Mouse (Mus musculus): ENCODE data around the gene Apaf1. TPM values are rescaled to one million over a fixed set of nuclear protein-coding genes. Genes with fewer than 3 reads are reported as not detected.

Gene Apaf1
- polyA plus RNA-seq, 1 experiment from 2014 or later, result 17.8 TPM

DNA sequence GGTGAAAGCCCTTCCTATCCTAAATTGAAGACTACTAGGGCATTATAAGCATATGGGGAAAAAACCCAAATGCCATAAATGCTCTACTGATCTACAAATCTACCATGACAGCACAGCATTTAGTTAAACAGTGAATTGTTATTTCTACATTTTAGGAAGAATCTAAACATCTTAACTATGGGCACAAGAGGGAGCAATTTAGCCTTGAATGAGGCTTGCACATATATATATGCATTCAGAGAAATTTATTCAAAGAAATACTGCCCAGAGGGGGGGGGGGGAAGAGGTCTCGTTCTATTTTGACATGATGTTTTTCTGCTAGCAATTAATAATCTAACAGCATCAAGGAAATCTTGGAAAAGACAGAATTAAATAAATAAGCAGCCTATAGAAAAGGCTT lies 10.8 kb downstream of the Apaf1 start:
- DNase-seq (ENCODE audit: low spot score), result no peak
- Histone ChIP-seq H3K9me3 (no peaks in the 10 kb centered on the region), H3K4me3 (no peak overlapping the region), H3K36me3 (peaks cover 60% of the 10 kb centered on the region), H3K27ac (no peak overlapping the region), H3K4me1 (no peaks in the 10 kb centered on the region), H3K27me3 (ENCODE audit: insufficient read depth, poor library complexity, severe bottlenecking) (no peaks in the 10 kb centered on the region)
- WGBS, result 70% methylated on average over 1 of the region's 1 CpGs

DNA sequence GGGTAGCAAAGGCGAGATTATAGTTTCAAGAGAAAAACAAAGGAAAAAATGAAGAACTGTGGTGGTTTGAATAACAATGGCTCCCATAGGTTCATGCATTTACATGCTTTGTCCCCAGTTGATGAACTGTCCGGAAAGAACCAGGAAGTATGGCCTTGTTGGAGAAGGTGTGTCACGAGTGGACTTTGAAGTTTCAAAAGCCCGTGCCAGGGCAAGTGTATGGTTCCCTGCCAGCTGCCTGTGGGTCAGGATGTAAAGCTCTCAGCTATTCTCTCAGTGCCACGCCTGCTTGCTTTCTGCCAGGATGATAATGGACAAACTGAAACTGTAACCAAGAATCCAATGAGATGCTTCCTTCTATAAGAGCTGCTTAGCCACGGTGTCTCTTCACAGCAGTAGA lies 20.2 kb downstream of the Apaf1 start:
- Histone ChIP-seq H3K27me3 (ENCODE audit: insufficient read depth, poor library complexity, severe bottlenecking) (no peaks in the 10 kb centered on the region), H3K4me3 (no peak overlapping the region), H3K27ac (no peak overlapping the region), H3K4me1 (no peaks in the 10 kb centered on the region), H3K36me3 (peaks cover 71% of the 10 kb centered on the region), H3K9me3 (no peaks in the 10 kb centered on the region)
- DNase-seq (ENCODE audit: low spot score), result no peak
- 90% methylated on average over 6 of the region's 6 CpGs for WGBS

GRCm38 (mm10) chr10:91060742-91061141 lies 21.8 kb downstream of the Apaf1 start:
- H3K4me1 ChIP-seq, result no peaks in the 10 kb centered on the region
- H3K4me3 ChIP-seq, result no peak overlapping the region
- DNase-seq (ENCODE audit: low spot score), result no peak
- no peak overlapping the region for H3K27ac ChIP-seq
- H3K36me3 ChIP-seq, result peaks cover 56% of the 10 kb centered on the region
- no peaks in the 10 kb centered on the region for H3K9me3 ChIP-seq
- WGBS, result 39% methylated on average over 5 of the region's 5 CpGs
- no peaks in the 10 kb centered on the region for H3K27me3 ChIP-seq (ENCODE audit: insufficient read depth, poor library complexity, severe bottlenecking)

GRCm38 (mm10) chr10:91052734-91053133 lies 29.8 kb downstream of the Apaf1 start:
- H3K27me3 ChIP-seq (ENCODE audit: insufficient read depth, poor library complexity, severe bottlenecking), result no peaks in the 10 kb centered on the region
- no peak for DNase-seq (ENCODE audit: low spot score)
- no peaks in the 10 kb centered on the region for H3K4me1 ChIP-seq
- H3K4me3 ChIP-seq, result no peak overlapping the region
- no peaks in the 10 kb centered on the region for H3K9me3 ChIP-seq
- H3K36me3 ChIP-seq, result peaks cover 66% of the 10 kb centered on the region
- H3K27ac ChIP-seq, result no peak overlapping the region

DNA sequence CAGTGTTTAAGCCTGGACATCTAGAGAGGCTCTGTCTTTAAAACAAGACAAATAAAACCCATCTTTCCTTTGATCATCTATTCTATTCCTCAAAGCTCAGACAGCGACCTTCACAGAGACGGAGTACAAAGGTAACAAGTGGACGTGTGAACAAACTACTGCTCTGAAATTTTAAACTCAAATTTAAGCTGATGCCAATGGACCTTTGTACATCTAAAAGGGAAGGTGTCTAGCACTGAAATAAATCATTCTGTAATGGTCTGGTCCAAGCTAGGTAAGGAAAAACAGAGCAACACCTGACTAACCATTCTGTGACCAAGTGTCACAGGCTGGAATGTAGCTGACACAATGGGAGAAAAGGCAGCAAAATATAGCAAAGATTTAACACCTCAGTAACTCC lies 31.4 kb downstream of the Apaf1 start:
- Histone ChIP-seq H3K9me3 (no peaks in the 10 kb centered on the region), H3K27ac (no peak overlapping the region), H3K27me3 (ENCODE audit: insufficient read depth, poor library complexity, severe bottlenecking) (no peaks in the 10 kb centered on the region), H3K4me3 (no peak overlapping the region), H3K36me3 (peaks cover 77% of the 10 kb centered on the region), H3K4me1 (no peaks in the 10 kb centered on the region)
- DNase-seq (ENCODE audit: low spot score), result no peak
- WGBS, result 94% methylated on average over 3 of the region's 3 CpGs

DNA sequence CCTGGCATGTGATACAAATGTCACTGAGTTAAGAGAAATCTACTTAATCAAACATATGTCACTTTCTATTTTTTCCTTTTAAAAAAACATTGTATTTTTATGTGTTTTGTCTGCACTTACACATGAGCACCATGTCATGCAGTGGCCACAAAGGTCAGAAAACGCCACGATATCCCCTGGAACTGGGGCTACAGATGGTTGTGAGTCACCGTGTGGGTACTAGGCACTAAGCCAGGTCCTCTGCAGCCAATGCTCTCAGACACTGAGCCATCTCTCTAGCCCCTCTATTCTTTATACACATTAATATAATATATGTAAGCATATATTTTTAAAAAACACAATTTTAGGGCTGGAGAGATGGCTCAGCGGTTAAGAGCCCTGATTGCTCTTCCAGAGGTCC lies 32.9 kb downstream of the Apaf1 start:
- H3K36me3 ChIP-seq, result peaks cover 69% of the 10 kb centered on the region

DNA sequence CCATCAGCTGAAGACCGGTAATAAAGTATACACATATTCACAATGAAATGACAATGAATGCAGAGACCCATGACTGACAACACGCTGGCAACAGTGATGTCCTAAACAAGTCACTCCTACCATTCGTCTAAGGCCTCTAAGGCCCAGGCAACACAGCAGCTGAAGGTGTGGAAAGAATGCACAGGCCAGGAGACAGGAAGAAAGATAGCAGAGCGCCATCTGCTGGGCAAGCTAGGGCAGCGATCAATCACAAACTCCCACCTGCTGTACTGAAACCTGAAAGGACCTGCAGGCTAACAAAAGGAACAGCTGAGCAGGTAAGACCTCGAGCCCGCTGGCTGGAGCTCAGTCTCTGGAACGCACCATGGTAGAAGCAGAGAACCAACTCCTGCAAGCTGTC lies 48.6 kb downstream of the Apaf1 start:
- Histone ChIP-seq H3K9me3 (no peaks in the 10 kb centered on the region), H3K36me3 (peaks cover 34% of the 10 kb centered on the region)

More for the DNA sequence above, 32.9 kb downstream of the Apaf1 start:
- 88% methylated on average over 4 of the region's 4 CpGs for WGBS
- Histone ChIP-seq H3K27me3 (ENCODE audit: insufficient read depth, poor library complexity, severe bottlenecking) (no peaks in the 10 kb centered on the region), H3K27ac (no peak overlapping the region), H3K4me3 (no peak overlapping the region), H3K4me1 (no peaks in the 10 kb centered on the region), H3K9me3 (no peaks in the 10 kb centered on the region)
- no peak for DNase-seq (ENCODE audit: low spot score)

GRCm38 (mm10) chr10:91032399-91032798 lies 50.2 kb downstream of the Apaf1 start:
- no peak overlapping the region for H3K27ac ChIP-seq
- 13% methylated on average over 4 of the region's 4 CpGs for WGBS
- no peaks in the 10 kb centered on the region for H3K4me1 ChIP-seq
- H3K27me3 ChIP-seq (ENCODE audit: insufficient read depth, poor library complexity, severe bottlenecking), result no peaks in the 10 kb centered on the region
- peak; percentile 89 for DNase-seq (ENCODE audit: low spot score)
- no peak overlapping the region for H3K4me3 ChIP-seq
- no peaks in the 10 kb centered on the region for H3K9me3 ChIP-seq
- peaks cover 28% of the 10 kb centered on the region for H3K36me3 ChIP-seq

More for the DNA sequence above, 48.6 kb downstream of the Apaf1 start:
- peak; percentile 81 for DNase-seq (ENCODE audit: low spot score)
- Histone ChIP-seq H3K4me1 (no peaks in the 10 kb centered on the region), H3K4me3 (no peak overlapping the region), H3K27ac (no peak overlapping the region), H3K27me3 (ENCODE audit: insufficient read depth, poor library complexity, severe bottlenecking) (no peaks in the 10 kb centered on the region)
- 29% methylated on average over 8 of the region's 8 CpGs for WGBS

DNA sequence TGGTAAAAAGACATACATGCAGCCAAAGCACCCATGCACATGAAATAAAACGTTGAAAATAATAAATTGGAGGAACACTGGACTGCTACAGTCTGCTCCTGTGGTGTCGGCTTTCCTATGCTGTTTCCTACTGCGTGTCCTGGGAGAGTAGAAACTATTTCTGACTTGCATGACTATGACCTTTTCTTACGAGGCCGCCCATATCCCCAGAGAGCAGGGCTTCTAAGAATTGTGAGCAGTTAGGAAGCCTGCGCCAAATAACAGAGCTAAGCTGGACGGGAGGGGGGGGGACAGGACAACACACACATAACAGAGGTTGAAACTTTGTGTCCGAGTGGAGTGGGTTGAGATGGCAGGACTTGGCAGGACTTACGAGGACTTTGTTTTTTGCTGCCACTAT lies 51.4 kb downstream of the Apaf1 start:
- 84% methylated on average over 9 of the region's 9 CpGs for WGBS
- Histone ChIP-seq H3K9me3 (no peaks in the 10 kb centered on the region), H3K4me1 (no peaks in the 10 kb centered on the region), H3K36me3 (peaks cover 18% of the 10 kb centered on the region), H3K27ac (no peak overlapping the region), H3K4me3 (no peak overlapping the region), H3K27me3 (ENCODE audit: insufficient read depth, poor library complexity, severe bottlenecking) (no peaks in the 10 kb centered on the region)
- no peak for DNase-seq (ENCODE audit: low spot score)

DNA sequence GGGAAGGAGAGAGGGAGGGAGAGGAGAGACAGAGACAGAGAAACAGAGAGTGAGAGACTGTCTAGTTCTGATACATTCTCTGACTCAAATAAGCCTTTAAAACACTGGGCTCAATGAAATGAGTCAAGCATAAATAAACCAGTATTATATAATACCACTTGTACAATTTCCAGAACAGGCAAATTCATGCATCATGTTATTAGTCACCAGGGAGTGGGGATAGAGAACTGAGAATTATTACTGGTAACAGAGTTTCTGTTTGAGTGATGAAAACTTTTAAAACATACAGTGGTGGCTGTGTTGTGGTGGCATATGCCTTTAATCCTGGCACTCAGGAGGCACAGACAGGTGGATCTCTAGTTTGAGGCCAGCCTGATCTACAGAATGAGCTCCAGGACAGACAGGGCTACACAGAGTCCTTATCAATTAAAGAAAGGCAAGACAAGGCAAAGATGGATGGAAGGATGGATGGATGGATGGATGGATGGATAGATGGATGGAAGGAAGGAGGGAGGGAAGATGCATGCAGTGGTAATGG lies 53.5 kb downstream of the Apaf1 start:
- Histone ChIP-seq H3K4me1 (no peaks in the 10 kb centered on the region), H3K27ac (no peak overlapping the region), H3K4me3 (no peak overlapping the region), H3K27me3 (ENCODE audit: insufficient read depth, poor library complexity, severe bottlenecking) (no peaks in the 10 kb centered on the region), H3K9me3 (no peaks in the 10 kb centered on the region), H3K36me3 (peaks cover 17% of the 10 kb centered on the region)
- no peak for DNase-seq (ENCODE audit: low spot score)

DNA sequence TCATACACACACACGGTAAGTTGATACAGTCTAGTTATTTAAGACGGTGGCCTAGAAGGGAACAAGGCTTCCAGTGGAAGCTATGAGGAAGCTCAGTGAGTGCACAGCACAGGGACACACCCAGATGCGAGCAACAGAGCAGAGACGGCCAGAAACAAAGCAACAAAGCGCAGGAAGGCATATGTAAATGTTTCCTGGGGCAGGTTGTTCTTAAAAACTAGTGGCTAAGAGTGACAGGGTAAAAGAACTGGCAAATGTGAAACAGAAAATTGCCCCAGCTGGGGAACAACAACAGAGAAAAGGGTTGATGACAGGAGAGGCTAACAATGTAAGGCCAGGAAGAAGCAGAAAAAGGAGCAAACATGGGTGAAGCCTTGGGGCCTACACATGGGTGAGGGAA lies 54.6 kb downstream of the Apaf1 start:
- Histone ChIP-seq H3K4me3 (no peak overlapping the region), H3K27ac (no peak overlapping the region), H3K27me3 (ENCODE audit: insufficient read depth, poor library complexity, severe bottlenecking) (no peaks in the 10 kb centered on the region), H3K9me3 (no peaks in the 10 kb centered on the region), H3K36me3 (peaks cover 17% of the 10 kb centered on the region), H3K4me1 (no peaks in the 10 kb centered on the region)
- 81% methylated on average over 5 of the region's 5 CpGs for WGBS
- no peak for DNase-seq (ENCODE audit: low spot score)

GRCm38 (mm10) chr10:91027468-91027867 lies 55.1 kb downstream of the Apaf1 start:
- Histone ChIP-seq H3K27me3 (ENCODE audit: insufficient read depth, poor library complexity, severe bottlenecking) (no peaks in the 10 kb centered on the region), H3K27ac (no peak overlapping the region), H3K9me3 (no peaks in the 10 kb centered on the region), H3K4me1 (no peaks in the 10 kb centered on the region), H3K36me3 (peaks cover 17% of the 10 kb centered on the region), H3K4me3 (no peak overlapping the region)
- DNase-seq (ENCODE audit: low spot score), result no peak
- WGBS, result 92% methylated on average over 4 of the region's 4 CpGs

DNA sequence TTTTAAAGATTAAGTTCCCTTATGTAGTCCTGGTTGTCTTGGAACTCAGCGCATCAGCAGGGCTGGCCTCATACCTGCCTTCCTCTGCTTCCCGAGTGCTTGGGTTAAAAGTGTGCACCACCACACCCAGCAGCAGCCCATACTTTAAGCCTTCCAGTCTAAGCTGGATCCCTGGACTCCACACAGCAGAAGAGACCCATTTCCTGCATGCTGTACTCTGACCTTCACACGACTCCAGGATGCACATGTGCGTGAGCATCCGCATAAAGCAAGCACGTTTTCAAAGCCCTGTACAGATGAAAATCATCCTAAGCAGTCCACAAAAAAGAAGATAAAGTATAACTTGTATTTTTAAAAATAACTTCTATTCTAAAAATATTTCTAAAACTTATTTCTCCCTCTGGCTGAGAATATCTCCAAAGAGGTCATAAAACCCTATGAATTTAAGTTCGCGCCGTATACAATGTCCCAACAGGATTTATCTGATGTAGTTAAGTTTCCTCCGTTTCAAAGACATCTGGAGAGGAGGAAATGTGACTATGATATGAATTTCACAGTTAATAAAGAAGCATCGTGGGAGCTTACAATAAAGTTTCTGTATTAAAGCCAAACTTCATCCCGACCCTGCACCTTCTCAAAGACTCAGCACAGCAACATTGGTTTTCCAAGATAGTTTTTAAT lies 76.6 kb downstream of the Apaf1 start:
- H3K27me3 ChIP-seq (ENCODE audit: insufficient read depth, poor library complexity, severe bottlenecking), result no peaks in the 10 kb centered on the region
- WGBS, result 90% methylated on average over 12 of the region's 12 CpGs
- no peaks in the 10 kb centered on the region for H3K9me3 ChIP-seq
- no peak overlapping the region for H3K27ac ChIP-seq
- DNase-seq (ENCODE audit: low spot score), result no peak
- H3K4me1 ChIP-seq, result no peaks in the 10 kb centered on the region
- no peak overlapping the region for H3K4me3 ChIP-seq
- peaks cover 33% of the 10 kb centered on the region for H3K36me3 ChIP-seq

- DNase-seq (ENCODE audit: low spot score), result no peak
- no peak overlapping the region for H3K27ac ChIP-seq
- WGBS, result 86% methylated on average over 13 of the region's 13 CpGs
Measured at GRCm38 (mm10) chr10:91001421-91001820, 81.1 kb downstream of the Apaf1 start.

More at GRCm38 (mm10) chr10:91001421-91001820, 81.1 kb downstream of the Apaf1 start:
- peaks cover 19% of the 10 kb centered on the region for H3K36me3 ChIP-seq
- H3K9me3 ChIP-seq, result no peaks in the 10 kb centered on the region
- H3K4me1 ChIP-seq, result no peaks in the 10 kb centered on the region
- H3K4me3 ChIP-seq, result no peak overlapping the region
- H3K27me3 ChIP-seq (ENCODE audit: insufficient read depth, poor library complexity, severe bottlenecking), result no peaks in the 10 kb centered on the region

All from heart, embryonic 10.5 days (tissue).